Mouse (Mus musculus): ENCODE data around the gene Cdk5r1. TPM values are rescaled to one million over a fixed set of nuclear protein-coding genes. Genes with fewer than 3 reads are reported as not detected.

The Cdk5r1 gene
- polyA plus RNA-seq, 1 experiment from 2014 or later: 6.6 TPM

DNA sequence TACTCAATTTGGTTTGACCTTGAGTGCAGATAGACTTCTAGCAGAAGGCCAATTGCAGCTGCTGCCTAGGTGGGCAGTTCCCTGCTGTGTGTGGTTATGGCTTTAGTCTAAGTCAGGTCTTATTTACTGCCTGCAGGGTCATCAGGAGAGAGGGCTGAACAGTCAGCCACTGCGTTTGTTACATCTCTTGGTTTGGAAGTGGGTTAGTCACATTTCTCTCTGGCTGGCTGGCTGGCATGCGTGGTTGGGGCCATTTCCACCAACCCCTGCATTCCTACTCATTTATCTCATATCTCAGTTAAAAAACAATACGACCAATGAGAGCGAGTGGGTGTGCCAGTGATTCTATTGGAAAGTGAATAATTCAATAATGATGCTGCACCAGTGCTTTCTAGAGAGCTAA is 22.7 kb downstream of the Cdk5r1 start:
- H3K27ac ChIP-seq (replicated peaks; ENCODE audit: low read depth, low read length): no peak overlapping the region
- no peak for DNase-seq (ENCODE audit: low spot score)
- ATAC-seq (replicated peaks; ENCODE audit: insufficient number of reproducible peaks, low FRiP score, low TSS enrichment, low read depth): no peak
- no peaks in the 10 kb centered on the region for H3K36me3 ChIP-seq (replicated peaks; ENCODE audit: control insufficient read depth, insufficient read depth, low read depth, low read length)
- no peak overlapping the region for H3K4me3 ChIP-seq (ENCODE audit: low read depth, low read length)
- H3K9me3 ChIP-seq (replicated peaks; ENCODE audit: control insufficient read depth, low read length): no peaks in the 10 kb centered on the region
- 72% methylated on average over 4 of the region's 4 CpGs for WGBS
- H3K27me3 ChIP-seq (ENCODE audit: control insufficient read depth, insufficient read depth, low read length): no peaks in the 10 kb centered on the region
- no peak overlapping the region for H3K9ac ChIP-seq (replicated peaks; ENCODE audit: low read length)
- H3K4me1 ChIP-seq (ENCODE audit: control insufficient read depth, insufficient read depth, low read length): peaks cover 9% of the 10 kb centered on the region
- H3K4me2 ChIP-seq (ENCODE audit: low read depth, low read length): no peak overlapping the region

DNA sequence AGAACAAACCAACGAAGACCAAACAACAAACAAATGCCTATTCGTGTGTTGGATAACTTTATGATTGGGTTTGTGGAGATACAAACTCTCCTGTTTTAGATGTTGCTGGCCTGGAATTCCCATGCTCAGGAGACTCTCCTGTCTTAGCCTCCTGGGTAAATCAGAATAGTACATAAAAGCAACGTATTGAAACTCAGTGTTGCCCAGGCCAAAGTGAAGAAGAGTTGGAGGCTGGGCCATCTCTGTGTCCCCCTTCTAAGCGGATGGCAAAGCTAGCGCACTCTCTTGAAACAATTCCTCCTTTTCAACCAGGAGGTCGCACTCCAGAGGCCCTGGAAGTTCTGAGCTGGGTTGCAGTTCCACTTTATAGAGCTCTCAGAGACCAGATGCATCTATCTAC is 26.5 kb downstream of the Cdk5r1 start:
- H3K9ac ChIP-seq (replicated peaks; ENCODE audit: low read length): no peak overlapping the region
- no peak for DNase-seq (ENCODE audit: low spot score)

DNA sequence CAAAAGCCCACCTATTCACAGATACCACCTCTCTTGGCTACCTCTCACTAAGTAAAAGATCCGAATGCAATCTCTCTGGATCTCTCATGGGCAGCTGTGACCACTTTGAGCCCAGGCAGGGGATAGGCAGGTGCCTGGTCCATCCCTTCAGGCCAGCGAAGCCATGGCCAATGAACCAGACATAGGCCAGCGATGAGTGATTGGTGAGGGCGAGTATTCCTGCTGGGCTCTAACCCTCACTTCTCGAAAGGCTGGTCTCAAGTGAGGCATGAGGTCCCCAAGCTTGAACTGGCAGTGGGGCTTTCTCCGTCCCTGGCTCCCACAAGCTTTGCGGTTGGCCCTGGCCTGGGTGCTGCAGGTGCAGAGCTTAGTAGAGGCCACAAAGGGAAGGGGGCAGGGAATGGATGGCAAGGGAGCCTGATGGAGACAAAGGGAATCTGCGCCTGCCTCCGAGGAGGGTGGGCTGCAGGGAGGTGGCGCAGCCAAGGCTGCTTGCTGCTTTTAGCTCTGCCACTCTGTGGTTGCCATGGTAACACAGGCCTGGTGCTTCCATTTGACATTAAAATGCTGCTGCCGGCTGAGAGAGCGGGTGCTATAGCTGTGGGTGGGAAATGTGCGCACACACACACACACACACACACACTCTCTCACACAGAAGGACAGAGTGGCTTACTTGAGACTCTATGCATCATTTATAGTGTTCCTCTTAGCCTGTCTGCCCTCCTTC is 27.1 kb downstream of the Cdk5r1 start:
- DNase-seq (ENCODE audit: low spot score) (peak; percentile 87), ATAC-seq (replicated peaks; ENCODE audit: insufficient number of reproducible peaks, low FRiP score, low TSS enrichment, low read depth) (peak; percentile 87)
- Histone ChIP-seq H3K27me3 (ENCODE audit: control insufficient read depth, insufficient read depth, low read length) (no peaks in the 10 kb centered on the region), H3K36me3 (replicated peaks; ENCODE audit: control insufficient read depth, insufficient read depth, low read depth, low read length) (no peaks in the 10 kb centered on the region), H3K4me3 (ENCODE audit: low read depth, low read length) (no peak overlapping the region), H3K4me2 (ENCODE audit: low read depth, low read length) (peak overlapping the region; percentile 16; the same call in 1 of the 2 replicates), H3K4me1 (ENCODE audit: control insufficient read depth, insufficient read depth, low read length) (peaks cover 9% of the 10 kb centered on the region), H3K9me3 (replicated peaks; ENCODE audit: control insufficient read depth, low read length) (no peaks in the 10 kb centered on the region), H3K27ac (replicated peaks; ENCODE audit: low read depth, low read length) (peak overlapping the region; percentile 56; the same call in 1 of the 2 replicates), H3K9ac (replicated peaks; ENCODE audit: low read length) (peak overlapping the region; percentile 32)
- WGBS: 26% methylated on average over 13 of the region's 13 CpGs

More for the DNA sequence above, 26.5 kb downstream of the Cdk5r1 start:
- no peak overlapping the region for H3K4me3 ChIP-seq (ENCODE audit: low read depth, low read length)
- WGBS: 77% methylated on average over 6 of the region's 6 CpGs
- no peaks in the 10 kb centered on the region for H3K9me3 ChIP-seq (replicated peaks; ENCODE audit: control insufficient read depth, low read length)
- peak overlapping the region; percentile 56; the same call in 1 of the 2 replicates for H3K27ac ChIP-seq (replicated peaks; ENCODE audit: low read depth, low read length)
- no peak for ATAC-seq (replicated peaks; ENCODE audit: insufficient number of reproducible peaks, low FRiP score, low TSS enrichment, low read depth)
- H3K36me3 ChIP-seq (replicated peaks; ENCODE audit: control insufficient read depth, insufficient read depth, low read depth, low read length): no peaks in the 10 kb centered on the region
- H3K27me3 ChIP-seq (ENCODE audit: control insufficient read depth, insufficient read depth, low read length): no peaks in the 10 kb centered on the region
- peaks cover 9% of the 10 kb centered on the region for H3K4me1 ChIP-seq (ENCODE audit: control insufficient read depth, insufficient read depth, low read length)
- H3K4me2 ChIP-seq (ENCODE audit: low read depth, low read length): no peak overlapping the region

DNA sequence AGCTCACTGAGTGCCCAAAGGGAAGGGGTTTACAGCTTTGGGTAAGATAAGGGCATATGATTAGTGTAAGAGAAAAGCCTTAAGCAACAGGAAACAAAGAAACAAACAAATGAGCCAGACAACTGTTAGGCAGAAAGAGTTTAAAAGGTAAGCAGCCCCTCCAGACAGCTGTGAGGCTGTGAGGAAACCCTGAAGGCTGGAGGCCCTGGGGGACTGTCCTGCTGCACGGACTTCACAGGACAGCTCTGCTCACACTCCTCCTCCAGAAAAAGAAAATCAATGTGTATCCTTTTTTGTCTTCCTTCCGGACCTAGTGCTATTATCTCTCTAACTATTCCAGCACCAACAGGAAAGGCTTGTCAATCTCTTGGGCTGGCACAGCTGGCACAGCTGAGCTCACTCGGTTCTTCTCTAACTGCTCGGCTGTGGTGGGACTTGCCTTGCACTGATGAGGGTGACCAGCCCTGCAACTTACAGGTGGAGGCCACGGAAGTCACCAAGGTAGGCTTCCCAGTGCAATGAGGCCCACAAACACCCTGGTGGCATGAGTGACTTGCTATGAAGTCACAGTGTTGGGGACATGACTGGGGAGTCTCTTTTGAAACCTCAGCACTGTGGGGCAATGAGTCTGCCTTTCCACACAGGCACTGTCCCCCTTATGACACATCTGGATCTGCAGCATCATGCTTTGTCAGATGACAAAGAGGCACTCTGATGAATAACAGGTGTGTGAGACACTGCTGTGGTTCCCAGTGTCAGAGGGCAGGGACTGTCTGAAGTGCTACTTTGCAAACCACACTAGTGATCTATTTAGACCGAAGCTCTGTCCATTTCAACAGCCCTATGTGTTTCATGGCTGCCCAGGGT is 27.9 kb downstream of the Cdk5r1 start:
- 0 out of 2 replicates have a peak, but pooled peaks have one; percentile 41 for ATAC-seq (replicated peaks; ENCODE audit: insufficient number of reproducible peaks, low FRiP score, low TSS enrichment, low read depth)
- H3K4me1 ChIP-seq (ENCODE audit: control insufficient read depth, insufficient read depth, low read length): peaks cover 9% of the 10 kb centered on the region
- H3K9ac ChIP-seq (replicated peaks; ENCODE audit: low read length): no peak overlapping the region; the same call in 1 of the 2 replicates
- no peak for DNase-seq (ENCODE audit: low spot score)
- no peak overlapping the region for H3K4me2 ChIP-seq (ENCODE audit: low read depth, low read length)
- H3K4me3 ChIP-seq (ENCODE audit: low read depth, low read length): no peak overlapping the region
- H3K36me3 ChIP-seq (replicated peaks; ENCODE audit: control insufficient read depth, insufficient read depth, low read depth, low read length): no peaks in the 10 kb centered on the region
- H3K27ac ChIP-seq (replicated peaks; ENCODE audit: low read depth, low read length): peak overlapping the region; percentile 47; the same call in 1 of the 2 replicates
- H3K9me3 ChIP-seq (replicated peaks; ENCODE audit: control insufficient read depth, low read length): no peaks in the 10 kb centered on the region
- no peaks in the 10 kb centered on the region for H3K27me3 ChIP-seq (ENCODE audit: control insufficient read depth, insufficient read depth, low read length)
- 36% methylated on average over 6 of the region's 6 CpGs for WGBS

DNA sequence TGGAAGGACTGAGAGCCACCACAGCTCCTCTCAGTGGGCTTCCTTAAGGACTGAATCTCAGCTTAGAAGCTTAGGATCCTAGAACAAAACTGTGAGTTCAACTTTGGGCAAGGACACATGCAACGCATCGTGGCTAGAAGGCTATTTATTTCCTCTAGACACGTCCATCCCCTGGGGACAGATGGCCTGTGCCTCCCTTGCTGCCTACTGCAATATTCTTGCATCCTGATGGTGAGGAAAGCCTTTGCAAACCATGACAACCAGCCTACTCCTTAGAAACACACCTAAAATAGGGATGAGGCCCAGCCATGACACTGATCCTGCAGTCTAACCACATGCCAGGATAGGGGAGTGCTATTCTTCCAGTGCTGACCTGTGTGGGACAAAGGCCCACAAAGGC is 28.8 kb downstream of the Cdk5r1 start:
- 76% methylated on average over 3 of the region's 3 CpGs for WGBS
- Histone ChIP-seq H3K4me2 (ENCODE audit: low read depth, low read length) (no peak overlapping the region), H3K9me3 (replicated peaks; ENCODE audit: control insufficient read depth, low read length) (no peaks in the 10 kb centered on the region), H3K27me3 (ENCODE audit: control insufficient read depth, insufficient read depth, low read length) (no peaks in the 10 kb centered on the region), H3K4me1 (ENCODE audit: control insufficient read depth, insufficient read depth, low read length) (peaks cover 9% of the 10 kb centered on the region), H3K4me3 (ENCODE audit: low read depth, low read length) (no peak overlapping the region), H3K36me3 (replicated peaks; ENCODE audit: control insufficient read depth, insufficient read depth, low read depth, low read length) (no peaks in the 10 kb centered on the region), H3K9ac (replicated peaks; ENCODE audit: low read length) (no peak overlapping the region), H3K27ac (replicated peaks; ENCODE audit: low read depth, low read length) (no peak overlapping the region)
- DNase-seq (ENCODE audit: low spot score) (no peak), ATAC-seq (replicated peaks; ENCODE audit: insufficient number of reproducible peaks, low FRiP score, low TSS enrichment, low read depth) (no peak)

DNA sequence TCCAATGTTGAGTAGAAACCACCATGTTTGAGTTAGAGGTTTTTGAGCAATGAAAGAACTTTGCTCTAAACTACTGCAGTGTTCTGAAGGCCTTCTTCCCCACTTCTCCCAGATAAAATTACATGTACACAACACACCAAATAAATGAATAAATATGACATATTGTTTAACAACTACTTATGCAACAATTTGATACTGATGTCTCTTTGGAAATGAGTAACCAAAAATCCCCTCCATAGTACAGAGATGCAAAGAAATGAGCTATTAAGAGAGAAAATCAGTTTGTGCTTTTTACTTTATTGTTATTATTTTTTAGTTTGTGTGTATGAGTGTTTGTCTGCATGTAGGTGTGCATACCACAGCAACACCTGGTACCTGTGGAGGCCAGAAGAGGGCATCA is 29.7 kb downstream of the Cdk5r1 start:
- H3K4me3 ChIP-seq (ENCODE audit: low read depth, low read length): no peak overlapping the region
- ATAC-seq (replicated peaks; ENCODE audit: insufficient number of reproducible peaks, low FRiP score, low TSS enrichment, low read depth): no peak
- H3K36me3 ChIP-seq (replicated peaks; ENCODE audit: control insufficient read depth, insufficient read depth, low read depth, low read length): no peaks in the 10 kb centered on the region
- H3K9me3 ChIP-seq (replicated peaks; ENCODE audit: control insufficient read depth, low read length): no peaks in the 10 kb centered on the region
- no peak overlapping the region for H3K27ac ChIP-seq (replicated peaks; ENCODE audit: low read depth, low read length)
- DNase-seq (ENCODE audit: low spot score): no peak
- H3K9ac ChIP-seq (replicated peaks; ENCODE audit: low read length): no peak overlapping the region
- no peaks in the 10 kb centered on the region for H3K27me3 ChIP-seq (ENCODE audit: control insufficient read depth, insufficient read depth, low read length)
- no peak overlapping the region for H3K4me2 ChIP-seq (ENCODE audit: low read depth, low read length)
- H3K4me1 ChIP-seq (ENCODE audit: control insufficient read depth, insufficient read depth, low read length): peaks cover 9% of the 10 kb centered on the region

DNA sequence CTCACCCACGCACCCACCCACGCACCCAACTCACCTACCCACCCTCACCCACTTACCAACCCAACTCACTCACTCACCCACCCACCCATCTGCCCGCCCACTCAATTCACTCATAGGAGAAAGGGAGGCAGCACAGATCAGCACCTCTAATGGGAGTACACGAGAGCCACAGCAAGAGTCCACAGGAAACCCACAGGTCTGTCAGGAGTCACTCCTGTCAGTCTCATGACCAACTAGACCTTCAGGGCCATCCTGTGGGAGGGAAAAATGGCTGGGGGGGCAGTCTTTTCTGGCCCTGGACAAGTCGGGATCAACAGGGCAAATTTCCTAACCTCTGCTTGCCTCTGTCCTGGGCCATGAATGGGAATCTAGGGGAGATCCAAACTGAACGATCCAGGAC is 31.0 kb downstream of the Cdk5r1 start:
- Histone ChIP-seq H3K27me3 (ENCODE audit: control insufficient read depth, insufficient read depth, low read length) (no peaks in the 10 kb centered on the region), H3K4me1 (ENCODE audit: control insufficient read depth, insufficient read depth, low read length) (peaks cover 9% of the 10 kb centered on the region), H3K9me3 (replicated peaks; ENCODE audit: control insufficient read depth, low read length) (no peaks in the 10 kb centered on the region), H3K4me2 (ENCODE audit: low read depth, low read length) (no peak overlapping the region), H3K4me3 (ENCODE audit: low read depth, low read length) (no peak overlapping the region), H3K27ac (replicated peaks; ENCODE audit: low read depth, low read length) (no peak overlapping the region), H3K9ac (replicated peaks; ENCODE audit: low read length) (no peak overlapping the region), H3K36me3 (replicated peaks; ENCODE audit: control insufficient read depth, insufficient read depth, low read depth, low read length) (no peaks in the 10 kb centered on the region)
- 90% methylated on average over 6 of the region's 6 CpGs for WGBS
- DNase-seq (ENCODE audit: low spot score) (no peak), ATAC-seq (replicated peaks; ENCODE audit: insufficient number of reproducible peaks, low FRiP score, low TSS enrichment, low read depth) (no peak)

All from embryonic facial prominence, embryonic 11.5 days (tissue).